Mouse (Mus musculus) c-Kit-positive CD71-positive TER-119-negative erythroid progenitor cells, embryonic 14.5 days (primary cell): ENCODE results near the gene Ppm1b.

Experiments used
- DNase-seq: peaks from one replicate; pipeline ENCODE4 v3.0.0-alpha.2; 2013; ENCODE audit warnings: low read depth

The Ppm1b gene

GRCm38 (mm10) chr17:85024237-85024636, 67.7 kb downstream of the Ppm1b start:
- DNase-seq: no peak

GRCm38 (mm10) chr17:85025151-85025550, 68.6 kb downstream of the Ppm1b start:
- DNase-seq: no peak

- no peak for DNase-seq
These were observed 69.9 kb downstream of the Ppm1b start for GRCm38 (mm10) chr17:85026436-85026835.

GRCm38 (mm10) chr17:85027247-85027646, 70.7 kb downstream of the Ppm1b start:
- DNase-seq: no peak

GRCm38 (mm10) chr17:85028093-85028739, 71.7 kb downstream of the Ppm1b start, which contains the start of gene Slc3a1:
TSS of gene Slc3a1 (plus strand) at chr17:85028376.
- DNase-seq: no peak

GRCm38 (mm10) chr17:85028797-85029196, 72.3 kb downstream of the Ppm1b start:
- no peak for DNase-seq

GRCm38 (mm10) chr17:85030651-85031050, 74.1 kb downstream of the Ppm1b start:
- DNase-seq: no peak

GRCm38 (mm10) chr17:85033087-85033486, 76.5 kb downstream of the Ppm1b start:
- no peak for DNase-seq

- no peak for DNase-seq
These were observed 77.5 kb downstream of the Ppm1b start for GRCm38 (mm10) chr17:85034068-85034467.

GRCm38 (mm10) chr17:85037855-85038254, 81.3 kb downstream of the Ppm1b start:
- DNase-seq: no peak

- no peak for DNase-seq
These were observed 81.8 kb downstream of the Ppm1b start for GRCm38 (mm10) chr17:85038311-85038710.

GRCm38 (mm10) chr17:85038761-85039160, 82.2 kb downstream of the Ppm1b start:
- no peak for DNase-seq

GRCm38 (mm10) chr17:85040913-85041312, 84.4 kb downstream of the Ppm1b start:
- DNase-seq: no peak

- no peak for DNase-seq
These were observed 85.9 kb downstream of the Ppm1b start for GRCm38 (mm10) chr17:85042419-85042818.

- DNase-seq: no peak
These were observed 86.9 kb downstream of the Ppm1b start for GRCm38 (mm10) chr17:85043404-85043816.

- DNase-seq: no peak
These were observed 87.9 kb downstream of the Ppm1b start for GRCm38 (mm10) chr17:85044466-85044865.

GRCm38 (mm10) chr17:85045160-85045559, 88.6 kb downstream of the Ppm1b start:
- no peak for DNase-seq

- no peak for DNase-seq
These were observed 91.8 kb downstream of the Ppm1b start for GRCm38 (mm10) chr17:85048379-85048778.

- DNase-seq: no peak
These were observed 101.7 kb downstream of the Ppm1b start for GRCm38 (mm10) chr17:85058276-85058675.

GRCm38 (mm10) chr17:85059136-85059535, 102.6 kb downstream of the Ppm1b start:
- no peak for DNase-seq

- peak; percentile 22 for DNase-seq
These were observed 107.0 kb downstream of the Ppm1b start for GRCm38 (mm10) chr17:85063560-85063959.

- no peak for DNase-seq
These were observed 110.8 kb downstream of the Ppm1b start for GRCm38 (mm10) chr17:85067331-85067730.

- DNase-seq: no peak
These were observed 114.1 kb downstream of the Ppm1b start for GRCm38 (mm10) chr17:85070658-85071057.

GRCm38 (mm10) chr17:85071088-85071775, 114.7 kb downstream of the Ppm1b start:
- no peak for DNase-seq
